Mouse (Mus musculus) C2C12 (cell line): Measurements from ENCODE around the gene Il9r.

Experiments
- CTCF ChIP-seq: IDR thresholded peaks from one replicate; pipeline ENCODE4 v1.5.1; 2011; ENCODE audit not compliant: control insufficient read depth, insufficient read depth, insufficient read length
- FOSL1 ChIP-seq: IDR thresholded peaks from one replicate; pipeline ENCODE4 v1.8.0; 2011; ENCODE audit warnings: mild to moderate bottlenecking, low read length; ENCODE audit not compliant: poor library complexity, insufficient read depth, severe bottlenecking
- MYOD1 ChIP-seq: IDR thresholded peaks from one replicate; pipeline ENCODE4 v1.6.1; 2011; ENCODE audit warnings: low read depth; ENCODE audit not compliant: control insufficient read depth, insufficient read length
- MYOG ChIP-seq: IDR thresholded peaks from one replicate; pipeline ENCODE4 v1.6.1; 2011; ENCODE audit not compliant: control insufficient read depth, insufficient read length; ENCODE audit errors: extremely low read depth
- USF1 ChIP-seq: IDR thresholded peaks from one replicate; pipeline ENCODE4 v1.6.1; 2011; ENCODE audit warnings: low read depth, mild to moderate bottlenecking, control low read depth, moderate library complexity

DNA sequence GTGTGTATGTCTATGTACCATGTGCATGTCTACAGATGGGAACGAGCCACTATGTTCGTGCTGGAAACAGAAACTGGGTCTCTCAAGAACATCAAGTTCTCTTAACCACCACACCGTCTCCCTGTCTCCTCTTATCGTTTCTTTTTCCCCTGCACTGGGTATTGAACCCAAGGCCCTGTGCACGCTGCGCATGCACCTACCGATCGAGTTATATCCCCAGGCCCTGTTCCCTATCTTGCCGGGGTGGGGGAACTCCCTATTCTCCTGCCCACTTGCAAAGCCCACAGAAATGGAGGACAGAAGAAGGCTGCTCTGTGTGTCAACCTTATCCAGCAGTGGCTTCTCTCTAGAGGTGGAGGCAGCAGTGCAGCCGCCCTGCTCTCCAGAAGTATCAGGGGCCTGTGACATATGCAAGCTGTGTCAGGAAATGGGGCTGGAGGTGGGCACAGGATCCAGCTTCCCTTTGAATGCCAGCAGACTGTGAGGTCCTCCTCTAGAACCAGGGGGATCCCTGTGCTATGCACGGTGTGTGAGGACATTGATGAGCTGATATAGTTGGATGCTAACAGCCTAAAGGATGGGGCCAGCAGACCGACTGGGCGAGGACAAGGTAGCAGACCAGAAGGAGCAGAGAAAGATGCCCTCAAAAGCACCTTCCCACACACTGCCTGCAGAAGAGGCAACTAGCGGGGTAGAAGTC is 1.7 kb downstream of the Il9r start:
- TF ChIP-seq CTCF (no peak), FOSL1 (no peak), MYOG (no peak), USF1 (no peak), MYOD1 (no peak)
